Mouse (Mus musculus): Measurements from ENCODE around the gene Zmat3. TPM values are rescaled to one million over a fixed set of nuclear protein-coding genes. Genes with fewer than 3 reads are reported as not detected.

Zmat3 gene
- polyA plus RNA-seq, 1 experiment from 2014 or later, result 5.9 TPM

- DNase-seq (ENCODE audit: low spot score) (no peak), ATAC-seq (ENCODE audit: insufficient number of reproducible peaks, low FRiP score, low TSS enrichment, low read depth) (no peak)
- no peak overlapping the region for H3K9ac ChIP-seq (ENCODE audit: low read length)
- H3K36me3 ChIP-seq (ENCODE audit: control insufficient read depth, insufficient read depth, low read length), result no peaks in the 10 kb centered on the region
- no peaks in the 10 kb centered on the region for H3K27me3 ChIP-seq (ENCODE audit: control insufficient read depth, insufficient read depth, low read length)
- H3K4me1 ChIP-seq (ENCODE audit: control insufficient read depth, insufficient read depth, low read length), result no peaks in the 10 kb centered on the region; the same call in 1 of the 2 replicates
- H3K27ac ChIP-seq (replicated peaks; ENCODE audit: low read depth, low read length), result no peak overlapping the region
- H3K4me3 ChIP-seq (ENCODE audit: low read depth, low read length), result no peak overlapping the region
- H3K9me3 ChIP-seq (ENCODE audit: control insufficient read depth, low read length), result no peaks in the 10 kb centered on the region
- H3K4me2 ChIP-seq (ENCODE audit: low read depth, severe bottlenecking), result no peak overlapping the region
- 93% methylated on average over 4 of the region's 4 CpGs for WGBS
Measured at GRCm38 (mm10) chr3:32392841-32393240, 27.0 kb upstream of the Zmat3 start.

- H3K36me3 ChIP-seq (ENCODE audit: control insufficient read depth, insufficient read depth, low read length), result no peaks in the 10 kb centered on the region
- no peaks in the 10 kb centered on the region for H3K9me3 ChIP-seq (ENCODE audit: control insufficient read depth, low read length)
- H3K4me2 ChIP-seq (ENCODE audit: low read depth, severe bottlenecking), result no peak overlapping the region
- no peaks in the 10 kb centered on the region for H3K27me3 ChIP-seq (ENCODE audit: control insufficient read depth, insufficient read depth, low read length)
- no peak overlapping the region for H3K4me3 ChIP-seq (ENCODE audit: low read depth, low read length)
- 83% methylated on average over 3 of the region's 3 CpGs for WGBS
- H3K4me1 ChIP-seq (ENCODE audit: control insufficient read depth, insufficient read depth, low read length), result no peaks in the 10 kb centered on the region
- H3K27ac ChIP-seq (replicated peaks; ENCODE audit: low read depth, low read length), result no peak overlapping the region
- DNase-seq (ENCODE audit: low spot score) (no peak), ATAC-seq (ENCODE audit: insufficient number of reproducible peaks, low FRiP score, low TSS enrichment, low read depth) (no peak)
- H3K9ac ChIP-seq (ENCODE audit: low read length), result no peak overlapping the region
Measured at GRCm38 (mm10) chr3:32381556-32381955, 15.7 kb upstream of the Zmat3 start.

GRCm38 (mm10) chr3:32379891-32380290 lies 14.1 kb upstream of the Zmat3 start:
- Histone ChIP-seq H3K4me1 (ENCODE audit: control insufficient read depth, insufficient read depth, low read length) (no peaks in the 10 kb centered on the region), H3K9me3 (ENCODE audit: control insufficient read depth, low read length) (no peaks in the 10 kb centered on the region)

GRCm38 (mm10) chr3:32373236-32373635 lies 7.4 kb upstream of the Zmat3 start:
- H3K9me3 ChIP-seq (ENCODE audit: control insufficient read depth, low read length), result no peaks in the 10 kb centered on the region

More at GRCm38 (mm10) chr3:32379891-32380290, 14.1 kb upstream of the Zmat3 start:
- Histone ChIP-seq H3K9ac (ENCODE audit: low read length) (no peak overlapping the region), H3K27me3 (ENCODE audit: control insufficient read depth, insufficient read depth, low read length) (no peaks in the 10 kb centered on the region), H3K4me2 (ENCODE audit: low read depth, severe bottlenecking) (no peak overlapping the region), H3K4me3 (ENCODE audit: low read depth, low read length) (no peak overlapping the region), H3K27ac (replicated peaks; ENCODE audit: low read depth, low read length) (no peak overlapping the region), H3K36me3 (ENCODE audit: control insufficient read depth, insufficient read depth, low read length) (no peaks in the 10 kb centered on the region)
- DNase-seq (ENCODE audit: low spot score) (no peak), ATAC-seq (ENCODE audit: insufficient number of reproducible peaks, low FRiP score, low TSS enrichment, low read depth) (no peak)
- WGBS, result 33% methylated on average over 2 of the region's 2 CpGs

GRCm38 (mm10) chr3:32372470-32372869 lies 6.7 kb upstream of the Zmat3 start:
- H3K36me3 ChIP-seq (ENCODE audit: control insufficient read depth, insufficient read depth, low read length), result no peaks in the 10 kb centered on the region
- H3K4me3 ChIP-seq (ENCODE audit: low read depth, low read length), result no peak overlapping the region
- H3K9ac ChIP-seq (ENCODE audit: low read length), result no peak overlapping the region
- no peaks in the 10 kb centered on the region for H3K4me1 ChIP-seq (ENCODE audit: control insufficient read depth, insufficient read depth, low read length)
- no peak overlapping the region for H3K27ac ChIP-seq (replicated peaks; ENCODE audit: low read depth, low read length)
- H3K27me3 ChIP-seq (ENCODE audit: control insufficient read depth, insufficient read depth, low read length), result no peaks in the 10 kb centered on the region
- WGBS, result 83% methylated on average over 8 of the region's 8 CpGs
- DNase-seq (ENCODE audit: low spot score) (no peak), ATAC-seq (ENCODE audit: insufficient number of reproducible peaks, low FRiP score, low TSS enrichment, low read depth) (no peak)
- H3K4me2 ChIP-seq (ENCODE audit: low read depth, severe bottlenecking), result no peak overlapping the region
- no peaks in the 10 kb centered on the region for H3K9me3 ChIP-seq (ENCODE audit: control insufficient read depth, low read length)

More at GRCm38 (mm10) chr3:32373236-32373635, 7.4 kb upstream of the Zmat3 start:
- DNase-seq (ENCODE audit: low spot score) (no peak), ATAC-seq (ENCODE audit: insufficient number of reproducible peaks, low FRiP score, low TSS enrichment, low read depth) (no peak)
- no peak overlapping the region for H3K4me3 ChIP-seq (ENCODE audit: low read depth, low read length)
- H3K9ac ChIP-seq (ENCODE audit: low read length), result no peak overlapping the region
- H3K36me3 ChIP-seq (ENCODE audit: control insufficient read depth, insufficient read depth, low read length), result no peaks in the 10 kb centered on the region
- H3K4me2 ChIP-seq (ENCODE audit: low read depth, severe bottlenecking), result no peak overlapping the region
- 90% methylated on average over 6 of the region's 6 CpGs for WGBS
- no peaks in the 10 kb centered on the region for H3K27me3 ChIP-seq (ENCODE audit: control insufficient read depth, insufficient read depth, low read length)
- H3K4me1 ChIP-seq (ENCODE audit: control insufficient read depth, insufficient read depth, low read length), result no peaks in the 10 kb centered on the region
- H3K27ac ChIP-seq (replicated peaks; ENCODE audit: low read depth, low read length), result no peak overlapping the region

GRCm38 (mm10) chr3:32371957-32372356 lies 6.1 kb upstream of the Zmat3 start:
- no peaks in the 10 kb centered on the region for H3K9me3 ChIP-seq (ENCODE audit: control insufficient read depth, low read length)
- no peak overlapping the region for H3K9ac ChIP-seq (ENCODE audit: low read length)
- no peaks in the 10 kb centered on the region for H3K27me3 ChIP-seq (ENCODE audit: control insufficient read depth, insufficient read depth, low read length)
- no peak overlapping the region for H3K4me3 ChIP-seq (ENCODE audit: low read depth, low read length)
- no peaks in the 10 kb centered on the region for H3K36me3 ChIP-seq (ENCODE audit: control insufficient read depth, insufficient read depth, low read length)
- WGBS, result 72% methylated on average over 7 of the region's 7 CpGs
- DNase-seq (ENCODE audit: low spot score), result no peak
- H3K4me1 ChIP-seq (ENCODE audit: control insufficient read depth, insufficient read depth, low read length), result no peaks in the 10 kb centered on the region
- ATAC-seq (ENCODE audit: insufficient number of reproducible peaks, low FRiP score, low TSS enrichment, low read depth), result no peak
- H3K27ac ChIP-seq (replicated peaks; ENCODE audit: low read depth, low read length), result no peak overlapping the region
- no peak overlapping the region for H3K4me2 ChIP-seq (ENCODE audit: low read depth, severe bottlenecking)

GRCm38 (mm10) chr3:32367516-32367915 lies 1.7 kb upstream of the Zmat3 start:
- peak; percentile 24 for DNase-seq (ENCODE audit: low spot score)
- Histone ChIP-seq H3K9ac (ENCODE audit: low read length) (no peak overlapping the region), H3K27me3 (ENCODE audit: control insufficient read depth, insufficient read depth, low read length) (0 out of 2 replicates have a peak, but pooled peaks cover 2% of the 10 kb centered on the region), H3K4me1 (ENCODE audit: control insufficient read depth, insufficient read depth, low read length) (no peaks in the 10 kb centered on the region; the same call in 1 of the 2 replicates), H3K9me3 (ENCODE audit: control insufficient read depth, low read length) (no peaks in the 10 kb centered on the region), H3K4me3 (ENCODE audit: low read depth, low read length) (no peak overlapping the region), H3K27ac (replicated peaks; ENCODE audit: low read depth, low read length) (no peak overlapping the region), H3K4me2 (ENCODE audit: low read depth, severe bottlenecking) (no peak overlapping the region), H3K36me3 (ENCODE audit: control insufficient read depth, insufficient read depth, low read length) (no peaks in the 10 kb centered on the region)
- WGBS, result 90% methylated on average over 1 of the region's 1 CpGs
- no peak for ATAC-seq (ENCODE audit: insufficient number of reproducible peaks, low FRiP score, low TSS enrichment, low read depth)

GRCm38 (mm10) chr3:32366246-32366734 lies 476 bp upstream of the Zmat3 start:
- no peak overlapping the region for H3K9ac ChIP-seq (ENCODE audit: low read length)
- ATAC-seq (ENCODE audit: insufficient number of reproducible peaks, low FRiP score, low TSS enrichment, low read depth), result no peak

More at GRCm38 (mm10) chr3:32366246-32366734, 476 bp upstream of the Zmat3 start:
- 0 out of 2 replicates have a peak, but pooled peaks cover 2% of the 10 kb centered on the region for H3K27me3 ChIP-seq (ENCODE audit: control insufficient read depth, insufficient read depth, low read length)
- no peak for DNase-seq (ENCODE audit: low spot score)
- H3K9me3 ChIP-seq (ENCODE audit: control insufficient read depth, low read length), result no peaks in the 10 kb centered on the region
- H3K36me3 ChIP-seq (ENCODE audit: control insufficient read depth, insufficient read depth, low read length), result no peaks in the 10 kb centered on the region
- H3K4me1 ChIP-seq (ENCODE audit: control insufficient read depth, insufficient read depth, low read length), result peaks cover 1% of the 10 kb centered on the region
- peak overlapping the region; percentile 86 for H3K4me3 ChIP-seq (ENCODE audit: low read depth, low read length)
- WGBS, result 63% methylated on average over 17 of the region's 17 CpGs
- peak overlapping the region; percentile 71 for H3K4me2 ChIP-seq (ENCODE audit: low read depth, severe bottlenecking)
- H3K27ac ChIP-seq (replicated peaks; ENCODE audit: low read depth, low read length), result no peak overlapping the region
